Comparison of ENCODE assay signal across 8 mouse cellular contexts in the genomic region with DNA sequence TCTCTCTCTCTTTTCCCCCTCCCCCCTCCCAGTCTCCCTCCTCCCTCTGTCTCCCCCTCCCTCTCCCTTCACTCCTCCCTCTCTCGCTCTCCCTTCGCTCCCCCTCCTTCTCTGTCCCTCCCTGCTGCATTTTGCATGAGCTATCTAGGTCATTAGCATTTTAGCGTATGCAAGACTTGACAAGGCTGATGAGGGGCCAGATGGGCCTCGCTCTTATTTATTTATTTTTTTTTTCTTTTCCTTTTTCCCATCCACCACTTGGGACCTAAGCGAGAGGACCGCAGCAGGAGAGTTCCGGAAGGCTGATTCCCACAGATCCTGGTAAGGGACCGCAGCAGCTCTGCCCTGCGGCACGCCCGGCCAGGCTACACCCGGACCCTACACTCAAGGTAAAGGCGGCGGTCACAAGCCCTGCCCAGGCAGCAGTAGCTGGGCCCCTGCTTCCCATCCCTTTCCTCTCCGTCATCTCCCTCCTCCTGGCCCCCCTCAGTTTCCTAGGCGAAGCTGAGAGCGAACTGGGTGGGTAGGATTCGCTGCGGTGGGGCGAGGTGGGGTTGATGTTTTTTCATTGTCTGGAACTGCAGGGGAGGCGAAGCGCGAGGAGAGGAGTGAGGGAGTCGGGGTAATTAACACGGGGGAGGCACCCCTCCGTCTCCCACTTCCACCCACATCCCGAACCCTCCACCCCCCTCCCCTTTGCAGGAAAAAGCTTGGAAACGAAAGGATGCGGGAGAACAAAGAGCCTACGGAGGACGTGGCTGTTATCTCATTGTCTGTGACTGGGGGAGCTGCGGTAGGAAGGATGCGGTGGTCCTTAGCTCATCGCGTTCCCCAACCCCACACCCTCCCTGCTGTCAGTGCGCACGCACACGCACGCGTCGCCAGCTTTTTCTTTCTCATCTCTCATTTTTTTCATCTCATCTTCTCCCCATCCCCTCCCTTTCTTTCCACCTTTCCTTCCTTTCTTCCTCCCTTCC.
DNase-seq lines count a peak whose midpoint lies in the region; ATAC-seq lines count a peak whose summit lies in the region.

No protein-coding gene starts in this region.

- intact Hi-C loops in left cerebral cortex, postnatal 14 days (cut with DNase I), result loop anchor here (2.0 to 10.0 kb wide), 2 partner anchors 173 to 465 kb away; no protein-coding TSS in a partner anchor

- peak overlapping the region; percentile 45 for H3K4me2 ChIP-seq in kidney, embryonic 14.5 days (replicated peaks; ENCODE audit: low read depth, low read length)

- ATAC-seq in kidney, embryonic 14.5 days (ENCODE audit: low FRiP score, low TSS enrichment), result peak; percentile 45; the same call in 1 of the 2 replicates

- H3K4me1 ChIP-seq in kidney, embryonic 14.5 days (ENCODE audit: control insufficient read depth, insufficient read depth, low read length), result peaks cover 20% of the 10 kb centered on the region; the same call in 1 of the 2 replicates
- peaks cover 6% of the 10 kb centered on the region; the same call in 1 of the 2 replicates for H3K4me1 ChIP-seq in brown adipose tissue, adult 24 weeks (ENCODE audit: control insufficient read depth, insufficient read depth, insufficient read length, low read length)
- peaks cover 93% of the 10 kb centered on the region for H3K4me1 ChIP-seq in forebrain, embryonic 10.5 days

- WGBS in kidney, embryonic 14.5 days, result under 1% methylated on average over 41 of the region's 41 CpGs
- under 1% methylated on average over 41 of the region's 41 CpGs for WGBS in forebrain, embryonic 10.5 days

- H3K36me3 ChIP-seq in kidney, embryonic 14.5 days (ENCODE audit: control insufficient read depth, insufficient read depth, low read length), result no peaks in the 10 kb centered on the region
- no peaks in the 10 kb centered on the region for H3K36me3 ChIP-seq in forebrain, embryonic 10.5 days (replicated peaks)

- no peak overlapping the region for H3K27ac ChIP-seq in kidney, embryonic 14.5 days (ENCODE audit: low read depth, low read length)
- H3K27ac ChIP-seq in brown adipose tissue, adult 24 weeks (replicated peaks; ENCODE audit: low read depth, low read length), result no peak overlapping the region
- peak overlapping the region; percentile 85 for H3K27ac ChIP-seq in forebrain, embryonic 10.5 days

- DNase-seq in kidney, postnatal 14 days, result no peak
- DNase-seq in forebrain, embryonic 10.5 days (ENCODE audit: extremely low spot score, low spot score), result peak; percentile 49
- DNase-seq in left cerebral cortex, postnatal 14 days (ENCODE audit: low spot score in 2 of 2), result peak; percentile 67 to 72
- peak; percentile 83 for DNase-seq in retina, embryonic 14.5 days (ENCODE audit: low spot score)
- no peak for DNase-seq in spleen, postnatal 4 days (ENCODE audit: low spot score in 2 of 2)
- DNase-seq in ovary, postnatal 36 days (ENCODE audit: low spot score), result no peak

- H3K9me3 ChIP-seq in kidney, embryonic 14.5 days (ENCODE audit: control insufficient read depth, low read length), result no peaks in the 10 kb centered on the region
- H3K9me3 ChIP-seq in forebrain, embryonic 10.5 days, result no peaks in the 10 kb centered on the region

- peak overlapping the region; percentile 32 for H3K4me3 ChIP-seq in kidney, embryonic 14.5 days (ENCODE audit: low read length)
- H3K4me3 ChIP-seq in brown adipose tissue, adult 24 weeks (ENCODE audit: insufficient read depth, low read depth, low read length), result peak overlapping the region; percentile 32; the same call in 1 of the 2 replicates
- H3K4me3 ChIP-seq in forebrain, embryonic 10.5 days, result peak overlapping the region; percentile 62

- no peak overlapping the region for H3K9ac ChIP-seq in kidney, embryonic 14.5 days (ENCODE audit: low read depth, low read length)

- H3K27me3 ChIP-seq in kidney, embryonic 14.5 days (ENCODE audit: control insufficient read depth, insufficient read depth, low read length), result peaks cover 78% of the 10 kb centered on the region
- H3K27me3 ChIP-seq in forebrain, embryonic 10.5 days (ENCODE audit: poor library complexity, severe bottlenecking), result peaks cover 100% of the 10 kb centered on the region

Comparison
In these comparisons a context has a peak if more than half of its experiments do, and no peak if none do; other contexts are left out.
1. DNase-seq: peak in forebrain, embryonic 10.5 days (single experiment), left cerebral cortex, postnatal 14 days (2 of 2) and retina, embryonic 14.5 days (single experiment); none in kidney, postnatal 14 days (single experiment), spleen, postnatal 4 days (0 of 2) and ovary, postnatal 36 days (single experiment).
2. Peak in every context shown above with its lines, with median percentiles within 50 percentile points of each other: H3K4me3 ChIP-seq.